Mouse (Mus musculus): ENCODE measurements around the gene Adad2. TPM values are rescaled to one million over a fixed set of nuclear protein-coding genes. Genes with fewer than 3 reads are reported as not detected.
A peak's percentile ranks its signal among the peaks of the same experiment; 100 is the strongest.

The Adad2 gene
- polyA plus RNA-seq, 2 experiments = 0.38 TPM; not detected in 1

DNA sequence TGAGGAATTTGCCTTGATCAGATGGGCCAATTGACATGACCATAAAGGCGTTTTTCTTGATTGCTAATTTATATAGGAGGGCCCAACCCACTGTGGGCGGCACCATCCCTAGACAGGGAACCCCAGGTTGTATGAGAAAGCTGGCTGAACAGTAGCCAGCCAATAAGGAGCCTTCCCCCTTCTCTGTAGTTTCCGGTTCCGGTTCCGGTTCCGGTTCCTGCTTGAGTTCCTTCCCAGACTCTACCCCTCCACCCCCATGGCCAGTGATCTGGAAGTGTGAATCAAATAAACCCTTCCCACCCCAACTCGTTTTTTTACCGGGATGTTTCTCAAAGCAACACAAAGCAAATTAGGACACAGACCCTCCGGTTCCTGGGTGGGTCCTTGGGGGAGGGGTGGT is 19.7 kb downstream of the Adad2 start:
- Histone ChIP-seq H3K4me3 (replicated peaks; ENCODE audit: low read length) (no peak overlapping the region), H3K4me1 (ENCODE audit: control insufficient read depth, insufficient read depth, low read length) (peaks cover 7% of the 10 kb centered on the region; the same call in 1 of the 2 replicates), H3K27ac (replicated peaks; ENCODE audit: low read depth, low read length) (no peak overlapping the region), H3K27me3 (ENCODE audit: control insufficient read depth, insufficient read depth, low read length) (peaks cover 14% of the 10 kb centered on the region; the same call in 1 of the 2 replicates), H3K9me3 (ENCODE audit: control insufficient read depth, low read length) (no peaks in the 10 kb centered on the region), H3K4me2 (replicated peaks; ENCODE audit: low read depth, low read length, severe bottlenecking) (no peak overlapping the region), H3K9ac (ENCODE audit: low read depth, low read length, severe bottlenecking) (no peak overlapping the region), H3K36me3 (ENCODE audit: control insufficient read depth, insufficient read depth, low read length) (no peaks in the 10 kb centered on the region)
- TF ChIP-seq POLR2A (IDR thresholded peaks at IDR 0.05; ENCODE audit: borderline replicate concordance, extremely low read depth, insufficient read depth, insufficient read length) = no peak
- DNase-seq (ENCODE audit: low spot score) = no peak
- WGBS = 73% methylated on average over 9 of the region's 9 CpGs
- no peak for ATAC-seq (ENCODE audit: low FRiP score, low read depth)

DNA sequence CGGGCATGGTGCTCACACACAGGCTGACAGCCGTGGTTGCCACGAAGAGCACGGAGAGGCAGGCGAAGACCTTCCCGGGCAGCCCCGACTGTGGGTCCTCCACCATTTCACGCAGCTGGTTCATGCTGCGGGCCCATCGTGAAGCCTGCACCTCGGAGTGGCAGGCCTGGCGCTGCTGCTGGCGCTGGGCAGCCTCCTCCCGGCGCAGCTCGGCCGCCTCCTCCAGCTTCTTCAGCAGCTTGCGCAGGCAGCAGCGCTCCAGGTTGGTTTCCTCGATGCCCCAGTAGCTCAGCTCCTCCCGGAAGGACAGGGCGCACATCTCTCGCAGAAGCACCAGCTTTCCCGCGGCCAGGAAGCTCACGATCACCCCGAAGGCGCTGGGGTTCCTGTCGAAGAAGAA is 20.4 kb downstream of the Adad2 start:
- DNase-seq (ENCODE audit: low spot score) (no peak), ATAC-seq (ENCODE audit: low FRiP score, low read depth) (no peak)
- no peak for TF ChIP-seq POLR2A (IDR thresholded peaks at IDR 0.05; ENCODE audit: borderline replicate concordance, extremely low read depth, insufficient read depth, insufficient read length)
- Histone ChIP-seq H3K27ac (replicated peaks; ENCODE audit: low read depth, low read length) (no peak overlapping the region), H3K4me2 (replicated peaks; ENCODE audit: low read depth, low read length, severe bottlenecking) (no peak overlapping the region), H3K36me3 (ENCODE audit: control insufficient read depth, insufficient read depth, low read length) (no peaks in the 10 kb centered on the region), H3K9me3 (ENCODE audit: control insufficient read depth, low read length) (no peaks in the 10 kb centered on the region), H3K4me1 (ENCODE audit: control insufficient read depth, insufficient read depth, low read length) (peaks cover 4% of the 10 kb centered on the region; the same call in 1 of the 2 replicates), H3K9ac (ENCODE audit: low read depth, low read length, severe bottlenecking) (no peak overlapping the region), H3K27me3 (ENCODE audit: control insufficient read depth, insufficient read depth, low read length) (peaks cover 14% of the 10 kb centered on the region; the same call in 1 of the 2 replicates), H3K4me3 (replicated peaks; ENCODE audit: low read length) (no peak overlapping the region)
- WGBS = 64% methylated on average over 23 of the region's 29 CpGs

DNA sequence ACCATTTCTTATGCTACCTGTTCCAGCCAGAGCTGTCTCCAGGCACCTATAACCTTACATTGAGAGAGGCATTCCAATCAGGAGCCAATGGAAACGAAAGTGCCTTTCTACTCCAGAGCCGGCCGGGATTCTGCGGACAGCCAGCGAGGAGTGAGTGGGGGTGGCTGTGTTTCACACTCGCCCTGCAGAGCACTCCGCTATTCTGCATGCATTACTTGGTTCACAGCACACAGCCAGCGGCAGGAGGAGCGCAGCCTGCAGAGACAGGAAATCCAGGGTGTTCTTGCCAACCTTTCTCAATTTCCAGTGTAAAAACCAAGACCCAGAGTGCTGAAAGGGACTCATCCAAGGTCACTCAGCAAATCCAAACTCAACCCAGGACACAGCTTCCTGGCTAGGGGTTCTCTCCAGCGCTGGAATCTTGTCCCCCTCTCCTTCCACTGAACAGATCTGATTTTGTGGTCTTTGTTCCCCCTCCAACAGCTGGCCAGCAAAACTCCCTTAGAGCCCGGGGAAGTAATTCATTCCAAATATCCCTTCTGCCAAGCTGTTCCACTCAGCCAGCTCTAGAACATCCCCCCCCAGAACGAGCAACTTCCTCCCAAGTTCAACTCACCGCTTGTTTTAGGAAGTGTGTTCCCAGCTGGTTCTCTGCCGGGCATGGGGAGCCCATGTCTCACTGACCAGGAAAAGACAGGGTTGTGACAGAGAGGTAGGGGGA is 22.2 kb downstream of the Adad2 start:
- no peak for DNase-seq (ENCODE audit: low spot score)
- H3K9ac ChIP-seq (ENCODE audit: low read depth, low read length, severe bottlenecking) = no peak overlapping the region
- TF ChIP-seq POLR2A (IDR thresholded peaks at IDR 0.05; ENCODE audit: borderline replicate concordance, extremely low read depth, insufficient read depth, insufficient read length) = no peak
- no peaks in the 10 kb centered on the region for H3K36me3 ChIP-seq (ENCODE audit: control insufficient read depth, insufficient read depth, low read length)
- H3K27me3 ChIP-seq (ENCODE audit: control insufficient read depth, insufficient read depth, low read length) = peaks cover 14% of the 10 kb centered on the region; the same call in 1 of the 2 replicates
- peaks cover 4% of the 10 kb centered on the region; the same call in 1 of the 2 replicates for H3K4me1 ChIP-seq (ENCODE audit: control insufficient read depth, insufficient read depth, low read length)
- no peak overlapping the region for H3K4me3 ChIP-seq (replicated peaks; ENCODE audit: low read length)
- H3K4me2 ChIP-seq (replicated peaks; ENCODE audit: low read depth, low read length, severe bottlenecking) = no peak overlapping the region
- no peak for ATAC-seq (ENCODE audit: low FRiP score, low read depth)
- WGBS = 27% methylated on average over 14 of the region's 14 CpGs
- no peak overlapping the region for H3K27ac ChIP-seq (replicated peaks; ENCODE audit: low read depth, low read length)
- no peaks in the 10 kb centered on the region for H3K9me3 ChIP-seq (ENCODE audit: control insufficient read depth, low read length)

DNA sequence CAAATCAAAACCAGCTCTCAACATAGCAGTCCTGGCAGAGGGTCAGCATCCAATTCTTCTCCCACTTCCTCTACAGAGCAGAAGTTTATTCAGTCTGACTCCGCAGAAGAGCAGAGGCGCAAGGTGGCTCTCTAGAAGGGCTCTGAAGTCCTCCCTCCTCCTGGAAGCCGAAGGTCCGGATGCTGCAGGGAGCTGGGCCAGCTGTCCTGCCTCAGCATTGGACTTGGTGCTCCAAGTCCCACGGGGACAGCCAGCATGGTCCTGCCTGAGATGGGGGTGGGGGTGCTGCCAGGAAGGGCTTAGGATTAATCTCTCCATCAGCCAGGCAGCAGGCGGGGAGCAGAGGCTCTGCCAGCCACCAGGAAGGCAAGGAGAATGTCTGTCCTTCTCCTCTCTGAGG is 22.8 kb downstream of the Adad2 start, which contains the start of gene Kcng4:
Gene Kcng4 (minus strand): TSS at position 303 of the 400 bp plus-strand sequence.
- no peak within 1 kb of the TSS for H3K27ac ChIP-seq (replicated peaks; ENCODE audit: low read depth, low read length)
- H3K4me2 ChIP-seq (replicated peaks; ENCODE audit: low read depth, low read length, severe bottlenecking) = no peak within 1 kb of the TSS
- 0 out of 2 replicates have a peak within 1 kb of the TSS, but pooled peaks have one; percentile 7 for H3K9ac ChIP-seq (ENCODE audit: low read depth, low read length, severe bottlenecking)
- no peaks in the 10 kb centered on the region for H3K36me3 ChIP-seq (ENCODE audit: control insufficient read depth, insufficient read depth, low read length)
- H3K4me1 ChIP-seq (ENCODE audit: control insufficient read depth, insufficient read depth, low read length) = peaks cover 4% of the 10 kb centered on the region; the same call in 1 of the 2 replicates
- TF ChIP-seq POLR2A (IDR thresholded peaks at IDR 0.05; ENCODE audit: borderline replicate concordance, extremely low read depth, insufficient read depth, insufficient read length) = no peak
- ATAC-seq (ENCODE audit: low FRiP score, low read depth) (no peak), DNase-seq (ENCODE audit: low spot score) (no peak)
- no peak within 1 kb of the TSS for H3K4me3 ChIP-seq (replicated peaks; ENCODE audit: low read length)
- 44% methylated on average over 6 of the region's 6 CpGs for WGBS
- H3K9me3 ChIP-seq (ENCODE audit: control insufficient read depth, low read length) = no peaks in the 10 kb centered on the region
- peaks cover 14% of the 10 kb centered on the region; the same call in 1 of the 2 replicates for H3K27me3 ChIP-seq (ENCODE audit: control insufficient read depth, insufficient read depth, low read length)

DNA sequence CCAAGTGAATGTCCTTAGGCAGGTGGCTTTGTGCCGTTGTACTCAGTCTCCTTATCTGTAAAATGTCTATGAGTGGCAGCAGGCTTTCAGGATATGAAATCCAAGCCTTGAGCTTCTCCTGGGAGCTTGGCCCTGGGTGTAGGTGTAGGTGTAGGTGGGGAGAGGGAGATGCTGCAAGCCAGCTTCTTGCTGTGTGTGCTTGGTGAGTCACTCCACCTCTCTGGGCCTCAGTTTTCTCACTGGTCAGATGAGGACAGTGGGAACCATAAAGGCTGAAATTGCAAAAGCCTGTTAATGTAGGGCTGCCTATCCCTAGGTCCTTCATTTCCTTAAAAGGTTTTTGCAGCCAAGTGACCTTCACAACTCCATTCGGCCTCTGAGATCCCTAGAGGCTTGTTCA is 23.4 kb downstream of the Adad2 start:
- Histone ChIP-seq H3K4me2 (replicated peaks; ENCODE audit: low read depth, low read length, severe bottlenecking) (no peak overlapping the region), H3K27me3 (ENCODE audit: control insufficient read depth, insufficient read depth, low read length) (peaks cover 14% of the 10 kb centered on the region; the same call in 1 of the 2 replicates), H3K9me3 (ENCODE audit: control insufficient read depth, low read length) (no peaks in the 10 kb centered on the region), H3K36me3 (ENCODE audit: control insufficient read depth, insufficient read depth, low read length) (no peaks in the 10 kb centered on the region), H3K4me3 (replicated peaks; ENCODE audit: low read length) (no peak overlapping the region), H3K27ac (replicated peaks; ENCODE audit: low read depth, low read length) (no peak overlapping the region), H3K4me1 (ENCODE audit: control insufficient read depth, insufficient read depth, low read length) (peaks cover 4% of the 10 kb centered on the region; the same call in 1 of the 2 replicates), H3K9ac (ENCODE audit: low read depth, low read length, severe bottlenecking) (no peak overlapping the region)
- ATAC-seq (ENCODE audit: low FRiP score, low read depth) (no peak), DNase-seq (ENCODE audit: low spot score) (no peak)
- no peak for TF ChIP-seq POLR2A (IDR thresholded peaks at IDR 0.05; ENCODE audit: borderline replicate concordance, extremely low read depth, insufficient read depth, insufficient read length)
- WGBS = 54% methylated on average over 2 of the region's 2 CpGs

Measured in limb, embryonic 14.5 days (tissue).